ENCODE assay signal across 25 mouse cellular contexts in the genomic region with DNA sequence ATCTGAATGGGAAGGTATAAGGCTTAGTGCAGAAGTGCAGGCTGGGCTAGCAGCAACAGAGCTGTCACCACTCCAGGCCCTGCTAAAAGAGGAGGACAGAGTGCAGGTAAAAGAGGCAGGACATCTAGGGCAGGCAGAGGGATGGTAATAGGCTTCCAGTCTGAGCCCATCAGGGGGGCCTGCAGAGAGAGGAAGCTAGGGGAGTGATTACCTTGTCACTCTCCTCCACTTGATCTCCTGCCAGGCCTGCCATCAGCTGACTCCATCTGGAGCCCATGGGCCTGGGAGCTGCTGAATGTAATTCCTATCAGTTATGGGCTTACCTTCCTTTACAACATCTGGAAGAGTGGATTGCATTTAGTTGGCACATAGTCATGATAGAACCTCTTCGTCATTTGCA. TPM values are rescaled to one million over a fixed set of nuclear protein-coding genes. Genes with fewer than 3 reads are reported as not detected.
"Had no signal": no experiment of that assay in that cellular context is flagged by ENCODE, and none has a peak within 500 bp of the region (broad histone marks: within the 10 kb centered on the region; RNA-seq: fewer than 3 reads in every experiment).

No protein-coding gene starts in this region.

- H3K27ac ChIP-seq: kidney, postnatal 0 days; layer of hippocampus, adult 2 months; limb, embryonic 12.5 days; limb, embryonic 15.5 days; liver, embryonic 14.5 days; macrophage; neural tube, embryonic 13.5 days; stomach, postnatal 0 days had no signal

- H3K9me3 ChIP-seq: limb, embryonic 12.5 days; limb, embryonic 15.5 days; neural tube, embryonic 13.5 days had no signal

- H3K27me3 ChIP-seq: limb, embryonic 12.5 days; limb, embryonic 15.5 days; neural tube, embryonic 13.5 days had no signal

- H3K4me3 ChIP-seq: layer of hippocampus, adult 2 months; limb, embryonic 12.5 days; limb, embryonic 15.5 days; myocyte; neural tube, embryonic 13.5 days had no signal

- ATAC-seq: intestine, postnatal 0 days; liver, postnatal 0 days; lung, postnatal 0 days had no signal

- H3K4me2 ChIP-seq: limb, embryonic 12.5 days; limb, embryonic 15.5 days; liver, embryonic 11.5 days; lung, embryonic 14.5 days; neural tube, embryonic 13.5 days had no signal

- H3K9ac ChIP-seq: limb, embryonic 12.5 days; limb, embryonic 15.5 days; liver, embryonic 14.5 days; liver, postnatal 0 days; lung, embryonic 14.5 days; neural tube, embryonic 13.5 days had no signal

- H3K36me3 ChIP-seq: limb, embryonic 12.5 days; limb, embryonic 15.5 days; neural tube, embryonic 13.5 days had no signal

- DNase-seq: kidney, adult 2 months; kidney, postnatal 25 days; layer of hippocampus, adult 9-11 months; liver, postnatal 0 days; lung, embryonic 14.5 days; midbrain, embryonic 14.5 days; right cerebral cortex, adult 18-20 months; right cerebral cortex, postnatal 14 days; right cerebral cortex, postnatal 4 days; thymus, adult 2 months; thymus, postnatal 14 days had no signal

- H3K4me1 ChIP-seq: limb, embryonic 12.5 days; neural tube, embryonic 13.5 days had no signal

RNA-seq across cellular contexts. Expression of a gene that starts 18.7 kb away (rescaled TPM):
- total RNA-seq: megakaryocyte, adult 5-6 weeks; monocyte, adult 5-6 weeks had no signal
- polyA plus RNA-seq: macrophage, myocyte had no signal

RNA-seq across cellular contexts. Expression of a gene that starts 48.6 kb away (rescaled TPM):
- total RNA-seq: monocyte, adult 5-6 weeks had no signal

RNA-seq across cellular contexts. Expression of a gene that starts 49.3 kb away (rescaled TPM):
- total RNA-seq: megakaryocyte, adult 5-6 weeks; monocyte, adult 5-6 weeks had no signal
- polyA plus RNA-seq: macrophage had no signal
